Mouse (Mus musculus) fat pad, adult 2 months (tissue): ENCODE measurements around the gene Fbxo47.

Experiments
- DNase-seq: peaks from one replicate; pipeline ENCODE4 v3.0.0-alpha.2; 2011; ENCODE audit warnings: low read depth, low spot score; ENCODE audit errors: extremely low read depth

The Fbxo47 gene

DNA sequence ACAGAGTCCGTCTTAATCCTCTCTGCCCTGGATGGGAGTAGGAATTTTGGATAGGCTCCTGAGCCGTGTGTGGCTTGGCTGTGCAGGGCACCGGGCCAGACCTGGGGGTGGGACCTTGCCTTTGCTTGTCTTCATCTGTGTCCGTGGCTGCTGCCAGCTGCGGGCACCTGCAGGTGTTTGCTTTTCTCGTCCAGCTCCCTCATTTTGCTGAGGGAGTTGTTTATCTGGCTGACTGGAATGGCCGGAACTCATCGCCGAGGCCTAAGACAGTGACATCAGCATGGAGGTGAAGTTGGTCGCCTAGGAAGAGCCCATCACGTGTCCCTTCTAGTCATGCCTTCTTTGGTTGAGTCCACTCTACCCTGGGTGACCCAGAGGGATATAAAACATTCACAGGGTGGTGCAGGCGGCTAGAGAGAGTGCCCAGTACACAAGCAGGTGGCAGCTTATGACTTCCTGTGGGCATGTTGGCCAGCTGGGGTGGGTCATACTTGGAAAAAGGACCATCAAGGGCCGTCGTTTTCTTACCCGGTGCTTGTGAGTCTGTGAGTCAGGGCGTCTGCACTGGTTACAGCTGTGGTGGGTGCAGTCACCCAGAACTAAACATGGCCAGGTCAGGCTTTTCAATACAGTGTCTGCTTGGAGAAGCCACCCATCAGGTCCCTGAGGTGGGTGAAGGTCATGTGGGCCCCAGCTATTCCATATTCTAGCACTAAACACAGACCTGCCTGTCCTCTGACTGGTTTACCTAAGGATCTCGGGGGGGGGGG lies 70.0 kb downstream of the Fbxo47 start:
- DNase-seq: peak; percentile 75

DNA sequence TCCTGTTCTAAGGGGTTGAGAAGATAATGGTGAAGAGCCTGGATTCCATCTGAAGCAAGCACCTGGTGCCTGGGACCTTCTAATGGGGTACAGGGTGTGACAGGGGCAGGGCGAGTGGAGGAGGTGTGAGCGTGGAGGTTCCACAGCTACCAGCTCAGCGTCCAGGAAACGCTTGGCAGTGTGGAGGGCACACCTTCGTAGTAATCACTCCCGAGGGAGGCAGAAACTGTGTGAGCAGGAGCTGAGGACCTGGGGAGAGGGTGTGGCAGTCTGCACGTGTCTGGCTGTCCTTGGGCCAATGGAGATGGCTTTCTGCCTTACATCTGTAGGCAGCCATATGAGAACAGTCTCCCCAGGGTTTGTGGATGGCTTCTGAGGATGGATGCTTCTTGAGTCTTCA lies 70.9 kb downstream of the Fbxo47 start:
- DNase-seq: no peak

DNA sequence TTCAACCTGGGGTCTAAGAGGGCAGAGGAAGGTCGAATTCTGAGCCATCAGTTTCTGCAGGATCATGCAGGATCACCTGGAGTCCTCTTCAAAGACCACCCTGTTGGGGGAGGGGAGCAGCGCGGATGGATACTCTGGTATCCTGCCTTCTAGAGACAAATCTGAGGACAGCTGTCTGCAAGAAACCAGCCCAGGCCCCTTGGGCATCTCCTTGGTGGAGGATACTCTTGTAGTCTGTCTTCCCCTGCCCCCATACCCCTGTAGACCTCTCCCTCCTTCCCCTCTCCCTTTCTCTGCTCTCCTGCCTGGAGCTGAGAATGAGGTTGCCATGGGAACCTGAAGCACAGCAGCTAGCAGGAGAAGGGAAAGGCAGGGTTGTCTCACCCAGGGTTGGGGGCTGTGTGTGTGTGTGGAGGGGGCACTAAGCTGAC lies 71.4 kb downstream of the Fbxo47 start:
- DNase-seq: no peak

DNA sequence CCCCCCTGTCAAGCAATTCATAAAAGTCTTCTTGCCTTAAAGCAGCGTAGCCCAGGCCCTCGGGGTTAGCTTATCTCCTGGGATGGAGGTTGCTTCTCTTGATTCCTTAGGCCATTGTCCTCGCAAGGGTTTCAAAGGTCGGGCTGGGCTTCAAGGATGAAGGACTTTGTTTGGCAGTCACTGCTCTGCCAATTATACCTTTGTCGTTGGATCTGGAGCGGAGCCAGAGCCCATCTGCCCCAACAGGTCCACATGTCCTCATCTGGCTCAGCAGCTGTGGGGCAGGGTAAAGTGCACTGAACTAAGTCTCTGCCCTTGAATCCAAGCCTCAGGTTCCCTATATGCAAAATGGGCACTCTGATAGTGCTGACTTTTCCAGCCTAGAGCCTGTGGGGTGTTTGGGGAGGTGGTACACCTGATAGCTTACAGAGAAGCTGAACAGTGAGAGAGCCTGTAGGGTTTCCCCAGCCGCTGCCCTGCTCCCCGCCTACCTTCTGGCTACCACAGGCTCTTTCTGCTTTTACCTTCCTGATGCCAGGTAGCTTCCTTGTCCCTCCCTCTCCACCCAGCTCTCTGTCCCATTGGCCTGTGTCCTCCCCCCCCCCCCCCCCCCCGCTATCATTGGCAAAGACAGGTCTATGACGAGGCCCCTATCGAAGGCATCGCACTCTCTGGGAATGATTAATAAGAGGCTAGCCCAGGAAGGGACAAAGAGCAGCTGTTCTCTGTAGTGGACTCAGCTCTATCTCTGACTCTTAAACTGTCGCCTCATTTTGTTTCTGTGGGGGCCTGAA lies 72.2 kb downstream of the Fbxo47 start:
- DNase-seq: no peak

DNA sequence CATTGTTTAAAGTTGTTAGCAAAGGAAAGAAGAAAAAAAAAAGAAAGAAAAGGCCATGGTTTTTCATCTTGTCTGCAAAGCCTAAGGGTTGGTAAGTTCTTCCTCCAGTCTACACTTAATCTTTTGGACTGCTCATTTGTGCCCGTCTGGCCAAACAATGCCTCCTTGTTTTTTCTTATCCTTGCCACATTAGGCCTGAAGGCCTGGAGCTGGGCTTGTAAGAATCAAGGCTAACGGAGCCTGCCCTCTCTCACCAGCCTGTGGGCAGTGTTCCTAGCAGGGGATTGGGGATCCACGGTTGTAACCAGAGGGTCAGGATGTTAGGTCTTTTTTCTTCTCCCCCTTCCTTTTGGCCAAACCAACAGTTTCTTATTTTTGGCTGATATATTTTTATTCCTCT lies 73.0 kb downstream of the Fbxo47 start:
- DNase-seq: peak; percentile 80

DNA sequence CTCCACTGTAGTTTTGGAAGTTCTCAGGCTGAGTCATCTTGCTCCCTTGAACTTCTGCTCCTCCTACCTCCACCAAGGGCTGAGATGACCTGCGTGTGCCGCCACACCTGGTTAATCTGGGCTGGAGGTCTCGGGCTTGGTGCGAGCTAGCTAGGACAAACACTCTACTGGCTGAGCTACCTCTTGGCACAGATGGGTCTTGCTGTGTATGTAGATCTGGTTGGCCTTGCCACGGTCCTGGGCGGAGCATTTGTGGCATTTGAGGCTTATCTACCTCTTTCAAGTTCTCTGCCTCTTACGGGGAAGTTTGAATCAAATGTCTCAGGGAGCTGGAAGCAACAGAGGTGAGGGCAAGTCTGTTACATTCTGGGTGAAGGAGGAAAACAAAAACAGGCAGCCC lies 73.6 kb downstream of the Fbxo47 start:
- peak; percentile 81 for DNase-seq

DNA sequence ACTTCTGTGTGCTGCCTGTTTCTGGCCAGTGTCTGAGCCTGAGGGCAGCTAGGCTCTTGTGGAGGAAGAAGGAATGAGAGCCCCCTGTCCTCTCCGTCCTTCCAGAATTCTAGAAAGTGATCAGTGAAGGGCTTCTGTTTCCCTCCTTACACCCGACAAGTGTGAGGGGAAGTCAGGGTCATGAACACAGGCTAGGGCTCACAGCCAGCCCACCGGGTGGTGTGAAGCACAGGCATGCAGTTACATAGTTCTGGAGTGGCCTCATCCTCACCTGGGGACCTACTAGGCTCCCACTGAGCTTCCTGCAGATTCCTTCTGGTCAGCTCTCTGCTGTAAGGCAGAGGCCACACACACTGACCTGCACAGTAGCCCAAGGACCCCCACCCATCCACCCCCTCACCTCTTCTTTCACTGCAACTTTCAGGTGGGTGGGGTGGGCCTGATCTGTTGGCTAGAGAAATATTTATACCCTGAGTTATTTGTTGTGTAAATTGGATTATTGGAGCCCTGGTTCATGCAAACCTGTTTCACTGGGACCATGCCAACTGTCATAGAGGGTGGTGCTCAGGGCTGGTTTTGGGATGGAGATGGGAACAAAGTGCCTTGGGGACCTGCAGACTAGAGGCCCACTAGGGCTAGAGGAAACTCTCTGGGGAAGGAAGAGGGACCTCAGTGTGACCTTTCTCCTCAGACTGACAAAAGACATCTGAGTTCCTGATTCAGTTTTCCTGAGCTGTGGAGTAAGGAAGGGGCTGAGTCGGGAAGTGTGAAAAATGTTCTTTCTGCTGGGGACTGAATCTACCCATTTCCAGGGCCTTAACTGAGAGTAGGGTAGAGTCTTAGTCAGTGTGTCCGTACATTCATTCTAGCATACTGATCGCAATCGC lies 74.5 kb downstream of the Fbxo47 start:
- no peak for DNase-seq

GRCm38 (mm10) chr11:97808621-97809234 lies 75.2 kb downstream of the Fbxo47 start:
- DNase-seq: no peak

GRCm38 (mm10) chr11:97808093-97808492 lies 75.9 kb downstream of the Fbxo47 start:
- no peak for DNase-seq

GRCm38 (mm10) chr11:97807626-97808025 lies 76.3 kb downstream of the Fbxo47 start:
- no peak for DNase-seq

GRCm38 (mm10) chr11:97806613-97806964 lies 77.4 kb downstream of the Fbxo47 start:
- DNase-seq: no peak

GRCm38 (mm10) chr11:97805662-97806612 lies 78.0 kb downstream of the Fbxo47 start:
- DNase-seq: no peak

DNA sequence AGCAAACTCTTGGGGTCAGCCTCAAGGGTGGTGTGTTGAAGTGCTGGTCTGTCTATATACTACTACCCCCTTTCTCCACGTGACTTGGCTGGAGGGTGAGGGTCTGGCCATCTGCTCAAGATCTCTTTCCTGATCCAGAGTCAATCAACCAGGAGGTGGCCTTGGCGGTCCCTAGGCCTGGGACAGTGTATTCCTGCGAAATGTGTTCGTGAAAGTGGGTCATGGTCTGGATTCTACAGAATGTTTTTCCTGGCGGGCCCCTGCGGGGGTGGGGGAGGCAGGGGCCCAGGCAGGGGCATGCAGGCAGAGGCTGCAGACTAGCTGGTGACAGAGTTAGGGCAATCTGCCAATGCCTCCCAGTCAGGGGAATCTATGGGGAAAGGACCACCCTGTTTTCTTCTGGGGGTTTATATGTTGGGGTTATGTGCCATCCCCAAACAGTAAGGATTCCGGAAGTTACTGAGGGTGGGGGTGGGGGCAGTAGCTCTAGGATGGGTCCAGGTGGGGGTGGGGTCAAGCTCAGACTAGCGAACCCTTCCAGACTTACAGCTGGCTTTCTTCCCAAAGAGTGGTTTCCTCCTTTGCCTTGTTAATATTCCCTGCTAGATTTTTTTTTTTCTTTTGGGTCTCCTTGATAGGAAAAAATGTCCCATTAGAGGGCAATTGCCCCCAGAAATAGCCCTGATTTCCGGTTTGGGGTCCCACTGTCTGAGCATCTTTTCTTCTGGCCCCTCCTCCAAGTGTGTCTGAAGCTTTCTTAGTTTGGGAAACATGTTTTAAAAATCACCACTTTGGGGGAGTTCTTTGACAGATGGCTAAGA lies 78.9 kb downstream of the Fbxo47 start:
- DNase-seq: no peak

DNA sequence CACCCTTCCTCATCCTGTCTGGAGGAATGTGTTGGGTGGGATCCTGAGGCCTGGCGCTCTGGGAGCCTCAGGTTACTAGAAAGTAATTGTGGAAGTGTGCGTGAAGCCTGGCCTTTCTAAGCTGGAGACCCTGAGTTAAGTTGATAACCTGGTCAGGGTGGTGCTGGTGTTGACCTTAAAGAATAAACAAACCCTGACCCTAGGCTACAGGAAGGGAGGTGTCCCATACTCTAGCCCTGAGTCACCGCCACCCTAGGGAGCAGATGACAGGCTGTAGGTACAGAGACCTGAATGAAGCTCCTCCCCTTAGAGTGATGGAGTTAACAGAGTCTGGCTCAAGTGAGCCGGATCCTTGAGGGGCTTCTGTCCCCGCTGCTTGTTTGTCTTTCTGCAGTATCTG lies 80.1 kb downstream of the Fbxo47 start:
- no peak for DNase-seq
